Mouse (Mus musculus) liver, adult 2 months (tissue): Measurements from ENCODE around the gene Tmem184b.

Source experiments
- CTCF ChIP-seq: fragments of 200-500 bp; IDR thresholded peaks from 2 replicates; pipeline ENCODE4 v1.5.1; 2011; ENCODE audit warnings: low read depth, low read length, control low read depth
- POLR2A ChIP-seq: fragments of 200-500 bp; IDR thresholded peaks from 2 replicates; pipeline ENCODE4 v1.6.1; 2011; ENCODE audit warnings: low read length, control low read depth; ENCODE audit not compliant: insufficient read depth; ENCODE audit errors: extremely low read depth

DNA sequence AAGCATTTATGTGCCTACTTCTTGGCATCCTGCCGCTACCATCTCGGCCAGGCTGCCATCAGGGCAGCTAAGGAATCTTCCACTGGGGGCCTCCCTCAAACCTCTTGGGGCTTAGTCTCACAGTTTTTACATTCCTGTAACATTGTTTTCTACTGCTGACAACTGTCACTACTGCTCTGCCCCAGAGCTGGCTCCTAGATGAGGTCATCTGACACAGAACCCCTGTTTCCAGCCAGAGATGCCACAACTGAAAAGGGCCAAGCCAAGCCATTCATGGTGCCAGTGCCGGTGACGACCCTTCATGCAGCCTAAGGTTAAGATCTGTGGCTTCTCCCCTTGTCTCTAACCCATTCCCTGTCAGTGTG is 79.6 kb downstream of the Tmem184b start:
- no peak for TF ChIP-seq POLR2A
- no peak for TF ChIP-seq CTCF
